Mouse (Mus musculus) hindbrain, embryonic 12.5 days (tissue): Measurements from ENCODE around the gene Pfkfb3. TPM values are rescaled to one million over a fixed set of nuclear protein-coding genes. Genes with fewer than 3 reads are reported as not detected.

Source experiments
- ATAC-seq: fragments of 200-750 bp; cut with Nextera tagmentation; 2 replicates; pipeline ENCODE4 v1.8.0; 2017; ENCODE audit warnings: moderate TSS enrichment; ENCODE audit not compliant: low FRiP score
- H3K27ac ChIP-seq: fragments of 300-500 bp; sonication (generic); 2 replicates; pipeline ENCODE4 v1.5.1; 2016; ENCODE audit warnings: mild to moderate bottlenecking
- H3K27me3 ChIP-seq: fragments of 300-500 bp; sonication (generic); 2 replicates; pipeline ENCODE4 v1.6.1; 2016; ENCODE audit warnings: mild to moderate bottlenecking
- H3K36me3 ChIP-seq: fragments of 300-500 bp; sonication (generic); 2 replicates; pipeline ENCODE4 v1.6.1; 2016; ENCODE audit warnings: mild to moderate bottlenecking
- H3K4me1 ChIP-seq: fragments of 300-500 bp; sonication (generic); 2 replicates; pipeline ENCODE4 v1.6.1; 2016
- H3K4me2 ChIP-seq: fragments of 300-500 bp; sonication (generic); replicated peaks from 2 replicates; pipeline ENCODE4 v1.6.1; 2016; ENCODE audit warnings: mild to moderate bottlenecking
- H3K4me3 ChIP-seq: fragments of 300-500 bp; sonication (generic); 2 replicates; pipeline ENCODE4 v1.5.1; 2016; ENCODE audit warnings: mild to moderate bottlenecking
- H3K9ac ChIP-seq: fragments of 300-500 bp; sonication (generic); 2 replicates; pipeline ENCODE4 v1.6.1; 2016; ENCODE audit warnings: mild to moderate bottlenecking, moderate library complexity
- H3K9me3 ChIP-seq: fragments of 300-500 bp; sonication (generic); replicated peaks from 2 replicates; pipeline ENCODE4 v1.6.1; 2016; ENCODE audit warnings: mild to moderate bottlenecking
- WGBS: fragments of 180-500 bp; shearing (Covaris S2); methylation state at CpG from one replicate; pipeline ENCODE4 v1.1.7; 2016; 5-methylcytosine and 5-hydroxymethylcytosine counted together
- polyA plus RNA-seq: library from polyadenylated mRNA; unstranded; fragments of >200 nt; fragmentation: Nextera tagmentation; extraction: Ambion mirVana; gene quantifications from 2 replicates; pipeline ENCODE4 v1.2.1, GENCODE M21; 2016

Pfkfb3 gene
- polyA plus RNA-seq = 19.5 and 20.4 TPM in 2 replicates

DNA sequence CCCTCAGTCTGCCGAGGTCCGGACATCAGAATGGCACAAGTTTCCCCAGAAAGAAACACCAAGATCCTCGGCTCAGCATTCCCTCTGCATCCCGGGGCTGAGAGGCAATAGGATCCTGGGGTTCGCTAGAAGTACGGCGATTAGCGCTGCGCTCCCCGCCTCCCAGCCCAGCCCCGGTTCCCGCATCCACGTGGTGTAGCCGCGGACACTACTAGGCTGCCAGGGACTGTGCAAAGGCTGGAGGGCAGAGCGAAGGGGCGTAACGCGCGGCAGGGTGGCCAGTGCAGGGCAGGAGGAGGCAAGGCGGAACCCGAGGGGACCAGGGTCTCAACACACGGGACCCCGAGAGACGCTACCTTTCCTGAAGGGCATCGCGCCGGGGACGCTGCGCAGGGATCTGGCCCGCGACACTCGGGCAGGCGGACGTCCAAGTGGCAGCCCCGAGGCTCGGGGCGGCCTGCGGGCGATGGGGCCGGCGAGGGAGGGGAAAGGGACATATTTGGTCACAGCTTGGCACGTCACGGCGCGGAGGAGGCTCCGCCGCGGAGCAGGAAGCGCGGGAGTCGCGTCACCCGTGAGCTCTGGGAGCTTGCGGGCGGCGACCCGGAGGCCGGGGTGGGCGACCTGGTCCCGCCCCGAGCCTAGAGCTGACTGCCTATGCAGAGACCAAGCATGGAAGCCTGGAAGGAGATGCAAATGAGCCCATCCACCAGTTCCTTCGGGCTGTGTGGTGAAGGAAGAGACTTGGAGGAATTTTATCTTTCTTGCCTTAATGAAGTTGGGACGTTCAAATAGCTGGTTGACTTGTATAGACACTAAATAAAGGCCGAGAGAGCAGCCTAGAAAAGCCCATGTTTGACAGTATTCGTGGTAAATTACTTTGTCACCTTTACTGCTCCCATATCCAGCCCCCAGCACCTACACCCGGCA is at the start of gene Pfkfb3:
Gene Pfkfb3, minus strand, starts transcription at position 607 of the 930 bp plus-strand sequence.
- WGBS = 2% methylated on average over 59 of the region's 67 CpGs
- Histone ChIP-seq H3K4me1 (peaks cover 6% of the 10 kb centered on the region), H3K4me2 (peak within 1 kb of the TSS; percentile 99), H3K27ac (no peak within 1 kb of the TSS), H3K36me3 (no peaks in the 10 kb centered on the region), H3K9me3 (no peaks in the 10 kb centered on the region), H3K9ac (peak within 1 kb of the TSS; percentile 64), H3K27me3 (peaks cover 41% of the 10 kb centered on the region), H3K4me3 (peak within 1 kb of the TSS; percentile 54)
- ATAC-seq = peak; percentile 87

DNA sequence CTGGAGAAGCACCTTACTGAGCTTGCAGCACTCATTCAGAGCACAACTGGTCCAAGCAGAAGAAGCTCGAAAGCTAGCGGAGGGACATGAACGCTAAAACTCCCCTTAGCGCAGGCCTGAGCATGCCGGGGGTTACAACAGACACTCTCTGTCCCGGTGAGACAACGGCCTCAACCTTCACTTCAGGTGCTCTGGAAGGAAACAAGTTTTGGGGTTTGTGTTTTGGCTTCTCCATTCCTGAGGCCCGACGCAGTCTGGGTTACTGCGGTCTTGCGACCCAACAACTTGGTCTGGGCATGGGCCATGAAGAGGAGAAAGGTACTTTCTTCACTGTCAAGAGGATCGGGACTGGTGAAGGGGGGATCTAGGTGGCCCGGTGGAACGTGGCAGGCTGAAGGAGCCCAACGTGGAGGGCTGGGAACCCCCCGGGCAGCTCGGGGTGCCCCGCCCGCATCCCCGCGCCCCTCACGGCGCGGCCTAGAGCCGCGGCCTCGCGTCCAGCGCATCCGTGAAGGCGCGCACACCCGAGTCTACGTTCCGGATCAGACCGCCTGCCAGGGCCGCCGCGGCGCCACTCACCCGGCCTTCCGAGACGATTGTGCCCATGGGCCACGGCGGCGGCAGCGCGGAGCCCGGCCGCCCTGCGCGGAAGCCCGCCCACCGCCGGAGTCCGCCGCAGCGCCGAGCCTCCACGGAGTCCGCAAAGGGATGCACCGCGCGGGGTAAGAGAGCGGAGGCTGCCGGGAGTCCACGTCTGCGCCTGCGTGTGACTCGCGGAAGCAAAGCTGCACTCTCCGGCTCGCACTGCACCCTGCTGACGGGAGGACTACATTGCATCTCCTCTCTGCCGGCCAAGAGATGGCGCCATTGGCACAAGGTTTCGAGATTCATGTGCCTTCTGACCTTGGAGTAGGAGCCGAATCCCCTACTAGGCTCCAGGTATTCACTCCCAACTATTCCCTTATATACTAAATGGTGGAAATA is 48.9 kb upstream of the Pfkfb3 start:
- H3K27ac ChIP-seq = peak overlapping the region; percentile 66
- under 1% methylated on average over 77 of the region's 78 CpGs for WGBS
- peak; percentile 99 for ATAC-seq
- no peaks in the 10 kb centered on the region for H3K27me3 ChIP-seq
- peak overlapping the region; percentile 74 for H3K4me3 ChIP-seq
- H3K4me1 ChIP-seq = peaks cover 9% of the 10 kb centered on the region
- peaks cover 24% of the 10 kb centered on the region for H3K36me3 ChIP-seq
- H3K9me3 ChIP-seq = no peaks in the 10 kb centered on the region
- H3K9ac ChIP-seq = peak overlapping the region; percentile 95
- H3K4me2 ChIP-seq = peak overlapping the region; percentile 86

DNA sequence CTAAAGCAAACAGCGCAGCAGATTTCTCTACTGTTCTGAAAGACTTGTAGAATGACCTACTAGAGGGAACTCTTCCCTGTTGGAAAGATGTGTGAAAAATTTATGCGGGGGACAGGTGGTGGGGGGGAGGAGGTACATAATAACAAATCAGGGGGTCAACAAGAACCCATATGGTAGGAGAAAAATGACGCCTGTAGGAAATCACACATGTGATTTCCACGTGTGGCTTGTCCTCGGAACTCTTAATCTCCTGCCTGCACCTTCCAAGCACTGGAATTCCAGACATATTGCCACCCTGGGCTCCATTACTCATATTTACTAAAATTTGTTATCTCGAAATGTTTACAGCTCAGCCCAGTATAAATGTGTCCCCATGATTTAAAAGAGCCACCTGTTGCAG is 47.9 kb upstream of the Pfkfb3 start:
- Histone ChIP-seq H3K4me3 (peak overlapping the region; percentile 74), H3K27ac (no peak overlapping the region), H3K4me2 (peak overlapping the region; percentile 86), H3K36me3 (peaks cover 35% of the 10 kb centered on the region), H3K9ac (peak overlapping the region; percentile 95), H3K27me3 (no peaks in the 10 kb centered on the region), H3K4me1 (peaks cover 9% of the 10 kb centered on the region), H3K9me3 (no peaks in the 10 kb centered on the region)
- 84% methylated on average over 6 of the region's 6 CpGs for WGBS
- ATAC-seq = no peak

DNA sequence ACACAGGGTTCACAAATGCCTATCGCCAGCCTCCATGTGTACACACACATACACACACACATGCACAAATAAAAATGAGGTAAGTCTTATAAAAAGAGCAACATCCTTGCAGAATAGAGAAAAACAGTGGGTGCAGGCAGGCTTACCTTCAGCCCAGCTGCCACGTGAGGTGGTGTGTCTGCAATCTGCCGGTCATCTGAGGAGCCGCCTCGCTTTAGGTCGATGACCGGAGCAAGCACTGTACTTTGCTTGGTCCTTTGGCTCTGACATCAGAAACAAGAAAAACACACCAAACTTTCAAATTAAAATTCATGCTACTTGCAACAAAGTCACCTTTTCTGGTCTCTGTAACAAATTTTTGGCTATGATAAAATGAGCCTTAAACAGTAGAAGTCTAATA is 44.0 kb upstream of the Pfkfb3 start:
- H3K4me2 ChIP-seq = no peak overlapping the region
- no peak overlapping the region for H3K4me3 ChIP-seq
- H3K36me3 ChIP-seq = peaks cover 66% of the 10 kb centered on the region
- H3K4me1 ChIP-seq = peaks cover 9% of the 10 kb centered on the region
- H3K9me3 ChIP-seq = no peaks in the 10 kb centered on the region
- H3K9ac ChIP-seq = no peak overlapping the region
- ATAC-seq = no peak
- no peak overlapping the region for H3K27ac ChIP-seq
- H3K27me3 ChIP-seq = no peaks in the 10 kb centered on the region
- 99% methylated on average over 7 of the region's 7 CpGs for WGBS

DNA sequence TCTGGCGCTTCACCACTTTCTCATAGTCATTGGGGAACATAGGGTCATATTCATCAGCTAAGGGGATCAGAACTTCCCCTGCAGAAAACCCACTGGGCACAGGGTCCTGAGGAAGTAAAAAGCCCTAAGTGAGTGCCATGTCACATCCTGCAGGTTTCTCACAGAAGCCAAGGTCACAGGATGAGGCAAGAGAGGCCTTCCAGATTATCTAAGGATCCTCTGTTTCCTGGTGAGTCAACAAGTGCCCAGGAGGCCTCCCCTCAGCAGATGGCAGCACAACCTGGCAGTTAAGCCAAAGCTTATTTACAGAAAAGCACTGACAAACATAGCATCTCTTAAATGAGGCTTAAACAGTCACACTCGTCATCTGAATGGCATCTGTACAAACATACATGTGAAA is 42.8 kb upstream of the Pfkfb3 start:
- Histone ChIP-seq H3K4me2 (no peak overlapping the region), H3K4me3 (no peak overlapping the region), H3K9me3 (no peaks in the 10 kb centered on the region), H3K27me3 (no peaks in the 10 kb centered on the region), H3K36me3 (peaks cover 79% of the 10 kb centered on the region), H3K9ac (no peak overlapping the region), H3K4me1 (peaks cover 2% of the 10 kb centered on the region), H3K27ac (no peak overlapping the region)
- 93% methylated on average over 2 of the region's 2 CpGs for whole genome bisulfite sequencing
- no peak for ATAC-seq

DNA sequence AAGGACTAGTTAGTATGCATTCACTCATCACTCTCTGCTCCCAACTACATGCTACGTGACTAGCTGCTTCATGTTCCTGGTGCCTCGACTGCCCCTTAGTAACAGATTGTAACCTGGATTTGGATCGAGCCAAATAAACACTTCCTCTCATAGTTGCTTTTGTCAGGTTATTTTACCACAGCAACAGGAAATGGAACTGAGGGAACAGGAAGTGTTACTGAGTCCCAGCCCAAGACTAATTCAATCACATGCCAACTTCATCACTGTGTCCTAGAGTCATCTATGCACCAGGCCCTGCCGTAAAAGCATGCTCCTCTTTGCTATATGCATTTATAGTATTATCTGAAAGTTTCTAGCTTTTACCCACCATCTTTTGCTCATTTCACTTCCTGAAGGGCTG is 34.1 kb upstream of the Pfkfb3 start:
- Histone ChIP-seq H3K27me3 (no peaks in the 10 kb centered on the region), H3K36me3 (peaks cover 96% of the 10 kb centered on the region), H3K9ac (no peak overlapping the region), H3K4me1 (no peaks in the 10 kb centered on the region), H3K4me3 (no peak overlapping the region), H3K4me2 (no peak overlapping the region), H3K9me3 (no peaks in the 10 kb centered on the region), H3K27ac (no peak overlapping the region)
- no peak for ATAC-seq
- 88% methylated on average over 4 of the region's 4 CpGs for WGBS

DNA sequence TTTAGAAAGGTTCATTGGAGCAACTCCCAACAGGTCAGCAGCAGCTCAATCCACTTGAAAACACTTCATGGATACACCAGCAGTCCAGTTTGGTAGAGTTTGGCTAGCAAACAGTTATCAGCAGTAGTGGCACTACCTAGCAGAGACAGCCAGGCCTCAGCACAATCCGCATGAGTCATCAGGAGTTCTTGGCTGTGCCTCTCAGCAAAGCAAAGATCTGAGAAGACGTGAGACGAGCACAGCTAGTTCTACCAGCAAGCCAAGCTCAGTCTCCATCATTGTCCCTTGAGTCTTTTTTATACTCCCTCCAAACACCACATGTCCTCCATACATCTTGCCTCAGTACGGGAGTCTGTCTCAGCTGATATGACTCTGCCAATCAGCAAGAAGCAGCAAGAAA is 25.5 kb upstream of the Pfkfb3 start:
- no peak for ATAC-seq
- no peaks in the 10 kb centered on the region for H3K4me1 ChIP-seq
- peaks cover 25% of the 10 kb centered on the region for H3K36me3 ChIP-seq
- H3K4me3 ChIP-seq = no peak overlapping the region
- H3K9ac ChIP-seq = no peak overlapping the region
- H3K4me2 ChIP-seq = no peak overlapping the region
- H3K9me3 ChIP-seq = no peaks in the 10 kb centered on the region
- WGBS = 94% methylated on average over 4 of the region's 4 CpGs
- H3K27ac ChIP-seq = no peak overlapping the region
- H3K27me3 ChIP-seq = no peaks in the 10 kb centered on the region

DNA sequence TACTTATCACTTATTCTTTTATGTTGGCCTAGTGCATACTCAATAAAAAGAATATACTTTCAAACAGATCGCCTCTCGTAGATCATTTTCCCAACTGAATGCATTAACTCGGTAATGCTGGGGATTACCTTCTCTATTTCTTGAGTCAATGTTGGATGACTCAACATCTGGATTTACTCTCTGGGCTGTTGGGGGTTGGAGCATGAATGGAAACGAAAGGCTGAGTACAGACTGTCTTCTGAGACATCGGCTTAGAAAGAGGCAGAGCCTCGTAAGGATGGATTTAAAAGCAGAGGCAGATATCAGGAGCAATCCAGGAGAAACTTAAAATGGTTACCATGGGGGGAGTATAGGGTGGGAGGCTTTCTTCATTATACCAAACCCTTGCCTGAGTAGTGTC is 24.3 kb upstream of the Pfkfb3 start:
- no peak for ATAC-seq
- Histone ChIP-seq H3K27ac (no peak overlapping the region), H3K4me1 (no peaks in the 10 kb centered on the region), H3K36me3 (peaks cover 15% of the 10 kb centered on the region), H3K4me3 (no peak overlapping the region), H3K4me2 (no peak overlapping the region), H3K9me3 (no peaks in the 10 kb centered on the region), H3K9ac (no peak overlapping the region), H3K27me3 (no peaks in the 10 kb centered on the region)
- WGBS = 89% methylated on average over 6 of the region's 6 CpGs

DNA sequence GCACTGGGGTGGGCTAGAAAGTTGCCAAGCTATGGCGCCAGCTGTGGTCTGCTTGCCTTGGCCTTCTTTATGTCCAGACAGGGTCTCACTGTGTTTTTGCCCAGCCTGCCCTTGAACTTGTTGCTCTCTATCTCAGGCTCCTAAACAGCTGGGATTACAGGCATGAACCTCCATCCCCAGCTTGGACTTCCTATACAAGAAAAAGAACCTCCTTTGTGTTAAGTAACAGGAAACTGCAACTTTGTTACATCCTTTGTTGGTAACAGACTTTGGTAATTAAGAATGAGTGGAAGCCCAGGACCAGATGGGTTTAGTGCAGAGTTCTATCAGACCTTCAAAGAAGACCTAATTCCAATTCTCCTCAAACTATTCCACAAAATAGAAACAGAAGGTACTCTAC is 19.8 kb upstream of the Pfkfb3 start:
- Histone ChIP-seq H3K27ac (no peak overlapping the region), H3K4me2 (no peak overlapping the region), H3K9me3 (no peaks in the 10 kb centered on the region), H3K4me3 (no peak overlapping the region), H3K4me1 (no peaks in the 10 kb centered on the region), H3K36me3 (no peaks in the 10 kb centered on the region), H3K27me3 (no peaks in the 10 kb centered on the region), H3K9ac (no peak overlapping the region)
- ATAC-seq = no peak
- 93% methylated on average over 1 of the region's 1 CpGs for WGBS

DNA sequence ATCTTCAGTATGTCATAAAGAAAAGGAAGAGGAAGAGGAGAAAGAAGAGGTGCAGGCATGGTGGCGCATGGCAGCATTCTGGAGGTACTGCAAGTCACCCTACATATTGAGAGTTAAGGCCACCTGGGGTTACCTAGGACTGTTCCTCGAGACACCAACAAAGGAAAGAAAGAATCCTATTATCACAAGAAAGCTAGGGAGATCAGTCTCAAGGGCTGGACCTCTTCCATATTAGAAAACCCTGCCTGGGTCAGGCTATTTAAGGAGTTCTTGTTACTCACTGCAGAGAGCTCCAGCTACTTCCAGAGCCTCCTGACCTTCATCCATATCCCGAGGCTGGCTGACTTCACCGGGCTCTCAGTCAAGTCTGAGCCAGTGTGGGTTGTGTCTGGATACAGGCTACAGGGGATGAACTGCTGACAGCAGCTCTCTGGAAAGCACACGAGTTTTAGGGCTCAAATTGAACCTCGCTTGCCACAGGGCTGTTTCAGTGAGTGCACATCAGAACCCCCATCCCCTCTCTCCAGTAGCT is 17.2 kb upstream of the Pfkfb3 start:
- H3K4me1 ChIP-seq = no peaks in the 10 kb centered on the region
- 44% methylated on average over 6 of the region's 6 CpGs for WGBS
- no peaks in the 10 kb centered on the region for H3K36me3 ChIP-seq
- H3K9me3 ChIP-seq = no peaks in the 10 kb centered on the region
- no peak overlapping the region for H3K4me2 ChIP-seq
- no peak for ATAC-seq
- no peaks in the 10 kb centered on the region for H3K27me3 ChIP-seq
- H3K4me3 ChIP-seq = no peak overlapping the region
- H3K27ac ChIP-seq = no peak overlapping the region
- H3K9ac ChIP-seq = no peak overlapping the region

DNA sequence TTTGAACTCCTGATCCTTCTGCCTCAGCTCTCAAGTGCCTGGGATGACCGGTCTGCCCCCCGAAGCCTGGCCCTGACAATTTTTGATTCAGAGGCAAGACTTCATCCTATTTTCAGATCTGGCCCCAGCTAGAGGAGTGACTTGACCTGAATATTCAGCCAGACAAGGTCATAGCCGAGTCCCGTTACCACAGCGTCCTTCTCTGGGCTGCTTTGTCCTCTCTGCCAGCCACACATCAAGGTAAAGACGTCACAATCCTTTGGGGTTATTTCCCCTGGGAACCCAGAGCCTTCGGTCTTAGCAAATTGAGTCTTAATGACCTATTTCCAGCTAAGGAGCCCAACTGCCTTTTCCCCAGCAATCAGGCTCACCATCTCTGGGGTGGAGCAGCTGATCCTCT is 14.6 kb upstream of the Pfkfb3 start:
- Histone ChIP-seq H3K27ac (no peak overlapping the region), H3K4me2 (no peak overlapping the region), H3K4me3 (no peak overlapping the region), H3K9ac (no peak overlapping the region), H3K4me1 (no peaks in the 10 kb centered on the region), H3K9me3 (no peaks in the 10 kb centered on the region), H3K27me3 (no peaks in the 10 kb centered on the region), H3K36me3 (no peaks in the 10 kb centered on the region)
- ATAC-seq = no peak
- WGBS = 87% methylated on average over 7 of the region's 7 CpGs

DNA sequence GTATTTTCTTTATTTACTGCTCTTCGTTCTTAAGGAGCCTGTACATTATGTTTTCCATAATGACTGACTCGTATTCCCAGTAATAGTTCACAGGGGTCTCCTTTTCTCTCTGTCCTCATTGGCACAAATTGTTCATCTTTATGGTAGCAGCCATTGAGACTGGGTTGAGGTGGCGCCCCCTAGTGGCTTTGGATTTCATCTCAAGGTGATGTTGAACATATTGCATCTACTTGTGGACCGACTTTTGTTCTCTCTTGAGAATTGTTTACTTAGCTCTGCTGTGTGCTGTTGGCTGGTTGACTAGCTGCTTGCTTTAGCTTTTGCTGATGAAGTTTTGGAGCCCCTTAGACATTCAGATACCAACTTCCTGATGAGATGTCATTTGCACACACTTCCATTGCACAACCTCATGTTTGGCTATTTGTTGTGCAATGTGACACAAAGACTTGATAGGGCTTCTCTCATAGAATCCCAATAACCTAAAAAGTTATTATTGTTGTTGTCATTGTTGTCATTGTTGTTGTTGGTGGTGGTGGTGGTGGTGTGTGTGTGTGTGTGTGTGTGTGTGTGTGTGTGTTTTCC is 14.0 kb upstream of the Pfkfb3 start:
- Histone ChIP-seq H3K27me3 (no peaks in the 10 kb centered on the region), H3K9me3 (no peaks in the 10 kb centered on the region), H3K36me3 (no peaks in the 10 kb centered on the region), H3K4me1 (no peaks in the 10 kb centered on the region), H3K27ac (no peak overlapping the region), H3K4me3 (no peak overlapping the region), H3K4me2 (no peak overlapping the region), H3K9ac (no peak overlapping the region)
- ATAC-seq = no peak
- 65% methylated on average over 4 of the region's 4 CpGs for WGBS
